Mouse (Mus musculus) lung, adult 18-20 months (tissue): ENCODE data around the gene Cs.
A peak's percentile ranks its signal among the peaks of the same experiment; 100 is the strongest.

Source experiments
- DNase-seq, 2 experiments: peaks; one replicate each; pipeline ENCODE4 v3.0.0; 2022; ENCODE audit warnings: mixed read lengths in 2 of 2

Cs gene

DNA sequence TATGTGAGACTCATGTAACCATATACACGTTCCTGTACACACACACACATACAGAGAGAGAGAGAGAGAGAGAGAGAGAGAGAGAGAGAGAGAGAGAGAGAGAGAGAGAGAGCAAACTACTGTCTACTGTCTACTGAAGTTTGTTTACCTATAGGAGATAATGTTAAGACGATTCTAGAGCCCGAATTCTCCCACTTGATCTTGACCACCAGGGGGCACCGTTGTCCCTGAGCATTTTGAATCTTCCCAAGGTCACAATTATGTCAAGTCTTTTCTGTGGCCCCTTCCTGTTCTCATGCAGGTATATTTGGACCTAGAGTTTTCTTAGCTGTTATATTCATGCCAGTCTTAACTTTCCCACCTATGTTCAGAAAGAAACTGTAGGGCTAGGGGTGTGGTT, 2.0 kb upstream of the Cs start:
- peak; percentile 73 to 79 for DNase-seq

DNA sequence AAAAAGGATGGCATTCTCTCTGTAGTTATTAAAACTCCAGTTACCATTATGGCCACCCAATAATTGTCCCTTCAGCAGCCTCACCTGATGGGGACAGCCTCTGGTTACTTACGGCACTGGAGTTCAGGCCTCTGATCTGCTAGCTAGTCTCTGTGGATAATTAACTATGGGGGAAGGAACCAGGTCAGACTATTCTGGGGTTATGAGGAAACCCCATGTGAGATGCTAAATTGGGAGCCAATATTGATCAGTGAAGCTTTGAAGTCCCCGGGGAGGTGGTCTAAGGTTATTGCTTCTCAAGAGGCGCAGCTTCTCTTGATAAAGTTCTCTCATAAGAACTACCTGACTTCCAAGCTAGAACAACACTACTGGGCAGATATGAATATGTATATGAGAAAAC, 1.3 kb upstream of the Cs start:
- DNase-seq, result no peak

DNA sequence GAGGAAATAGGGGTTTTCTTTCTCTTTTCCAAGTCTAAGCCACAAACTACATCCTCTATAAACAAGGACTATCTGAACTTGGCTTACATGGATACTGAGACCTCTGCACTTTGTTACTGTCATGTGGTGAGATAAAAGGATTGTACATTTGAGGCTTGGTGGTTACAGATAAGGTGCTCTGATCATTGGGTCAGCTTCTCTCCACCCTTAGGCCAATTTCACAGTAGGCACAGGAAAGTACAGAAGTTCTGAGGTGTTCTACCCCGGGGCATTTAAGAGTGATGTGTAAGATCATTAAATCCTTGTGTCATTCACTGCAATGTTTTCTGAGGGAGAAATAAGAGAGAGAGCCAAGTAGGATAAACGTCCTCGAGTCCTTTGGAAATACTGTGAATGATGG, 937 bp upstream of the Cs start:
- no peak for DNase-seq

DNA sequence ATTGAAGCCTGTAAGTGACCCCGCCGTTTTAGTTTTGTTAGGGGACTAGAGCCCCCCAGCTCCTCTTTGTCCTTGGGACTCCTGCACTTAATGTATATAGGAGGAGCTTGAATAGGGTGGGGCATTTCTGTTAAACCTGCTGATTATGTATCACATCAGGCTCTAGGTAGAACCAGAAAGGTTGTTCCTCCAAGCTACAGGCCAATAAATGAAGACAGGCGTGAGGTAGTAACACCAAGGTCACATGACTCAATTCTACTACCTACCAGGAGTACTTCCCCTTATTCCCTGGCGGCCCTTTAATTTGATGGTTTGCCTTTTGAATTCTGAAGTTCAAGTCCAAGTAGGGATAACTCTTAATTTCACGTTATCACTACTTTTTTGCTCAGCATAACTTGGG, 881 bp downstream of the Cs start:
- no peak for DNase-seq

DNA sequence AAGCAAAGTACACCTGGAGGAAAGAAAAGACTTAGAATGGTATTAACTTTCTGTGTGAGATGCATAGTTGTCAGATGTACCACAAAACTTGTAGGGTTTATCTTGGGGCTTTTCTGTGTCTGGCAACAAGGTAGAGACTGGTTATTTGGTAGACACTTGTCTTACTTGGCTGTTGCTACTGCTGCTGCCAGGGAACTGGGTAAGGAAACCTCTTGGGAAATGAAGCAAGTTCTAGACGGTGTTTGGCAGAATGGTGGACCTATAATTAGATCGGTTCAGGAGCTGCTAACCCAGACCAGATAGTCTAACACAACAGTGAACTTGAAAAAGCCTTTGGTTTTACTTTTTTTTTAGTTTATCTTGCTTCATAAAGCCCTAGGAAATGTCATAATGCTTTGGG, 1.4 kb downstream of the Cs start:
- no peak for DNase-seq

DNA sequence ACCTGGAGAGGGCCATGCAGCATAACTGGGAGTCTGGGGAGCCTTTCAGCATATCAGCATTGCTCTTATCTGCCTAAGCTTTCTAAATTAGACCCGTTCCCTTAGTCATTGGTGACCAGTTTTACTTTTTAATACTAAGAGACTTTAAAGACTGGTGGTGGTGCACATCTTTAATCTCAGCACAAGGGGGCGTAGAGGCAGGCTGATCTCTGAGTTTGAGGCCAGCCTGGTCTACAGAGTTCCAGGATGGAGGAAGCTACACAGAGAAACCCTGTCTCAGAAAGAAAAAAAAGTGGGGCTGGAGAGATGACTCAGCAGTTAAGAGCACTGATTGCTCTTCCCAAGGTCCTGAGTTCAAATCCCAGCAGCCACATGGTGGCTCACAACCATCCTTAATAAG, 2.7 kb downstream of the Cs start:
- no peak for DNase-seq

DNA sequence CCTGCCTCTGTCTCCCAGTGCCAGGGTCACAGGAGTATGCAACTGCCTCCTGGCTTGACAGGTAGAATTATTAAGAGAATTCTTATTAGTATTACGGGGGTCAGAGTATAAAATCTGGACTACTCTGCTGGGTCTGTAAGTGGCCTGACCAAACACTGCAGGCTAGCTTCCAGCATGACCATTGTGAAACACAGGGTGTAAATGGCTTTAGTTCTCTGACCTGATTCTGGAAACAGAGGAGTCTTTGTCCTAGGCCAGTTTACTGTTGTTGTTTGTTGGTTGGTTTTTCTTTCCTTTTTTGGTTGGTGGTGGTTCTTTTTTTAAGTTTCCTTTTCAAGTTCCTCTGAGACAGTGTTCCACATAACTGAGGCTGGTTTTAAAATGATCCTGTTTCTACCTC, 5.9 kb downstream of the Cs start:
- no peak for DNase-seq

DNA sequence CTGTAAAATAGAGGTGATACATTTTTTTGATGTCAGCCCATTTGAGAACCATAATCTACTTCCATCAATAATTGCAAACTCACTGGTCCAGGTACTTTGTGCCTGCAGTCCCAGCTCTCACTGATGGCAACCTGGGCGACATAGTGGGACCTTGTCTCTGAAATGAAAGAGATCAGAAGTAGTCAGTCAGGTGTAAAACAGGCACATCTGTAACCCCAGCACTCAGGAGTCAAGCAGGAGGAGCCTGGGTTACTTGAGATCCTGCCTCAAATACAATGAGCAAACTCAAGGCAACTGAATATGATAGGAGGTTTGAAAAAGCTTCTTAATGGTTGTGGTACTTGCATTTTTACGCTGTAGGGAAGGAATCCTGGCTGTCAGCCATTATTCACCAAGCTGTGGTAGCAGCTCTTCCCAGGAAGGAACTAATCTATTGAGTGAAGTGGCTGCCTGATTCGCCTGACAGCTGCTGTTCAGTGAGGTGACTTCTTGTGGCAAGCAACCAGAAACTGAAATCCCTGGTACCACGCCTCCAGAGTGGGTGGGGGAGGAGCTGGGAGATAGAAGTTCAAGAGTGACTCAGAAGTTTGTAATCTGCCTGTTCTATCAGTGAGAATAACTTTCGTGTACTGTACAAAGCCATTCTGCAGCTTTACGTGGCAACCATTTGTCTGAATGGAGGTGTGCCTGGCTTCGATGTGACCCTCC, 7.2 kb downstream of the Cs start:
- peak; percentile 86 to 91 for DNase-seq

DNA sequence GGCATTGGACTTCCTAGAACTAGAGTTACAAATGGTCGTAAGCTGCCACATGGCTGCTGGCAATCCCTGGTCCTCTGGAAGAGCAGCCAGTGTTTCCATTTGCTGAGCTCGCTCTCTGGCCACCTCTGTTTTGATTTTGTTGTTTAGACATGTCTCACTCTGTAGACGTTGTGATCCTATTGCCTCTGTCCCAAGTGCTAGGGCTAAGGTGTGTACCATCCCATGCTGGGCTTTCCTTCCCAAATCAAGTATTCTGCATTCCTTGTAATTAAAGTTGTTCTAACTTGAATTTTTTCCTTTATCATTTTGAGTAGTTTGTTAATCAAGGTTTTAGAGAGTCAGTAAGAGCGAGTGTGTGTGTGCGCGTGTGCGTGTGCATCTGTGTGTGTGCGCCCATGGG, 10.0 kb downstream of the Cs start:
- no peak for DNase-seq

DNA sequence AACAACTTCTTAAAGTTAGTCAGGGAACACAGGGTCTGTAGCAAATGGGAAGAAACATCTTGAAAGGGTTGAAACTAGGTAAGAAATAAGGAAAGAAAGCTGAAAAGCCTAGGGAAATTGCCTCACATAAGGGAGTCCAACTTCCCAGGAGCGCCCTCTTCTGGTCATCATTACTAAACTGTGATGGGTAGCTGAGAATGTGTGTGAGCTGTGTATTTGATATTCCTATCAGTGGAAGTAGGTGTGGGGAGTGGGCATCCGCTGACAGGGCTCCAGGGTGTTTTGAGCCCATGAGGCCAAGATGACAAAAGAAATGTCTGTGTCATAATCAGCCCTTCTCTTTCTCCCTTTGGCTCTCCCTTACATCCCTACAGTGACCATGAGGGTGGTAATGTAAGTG, 21.3 kb downstream of the Cs start:
- DNase-seq, result peak in 1 of 2 experiments; percentile 59

DNA sequence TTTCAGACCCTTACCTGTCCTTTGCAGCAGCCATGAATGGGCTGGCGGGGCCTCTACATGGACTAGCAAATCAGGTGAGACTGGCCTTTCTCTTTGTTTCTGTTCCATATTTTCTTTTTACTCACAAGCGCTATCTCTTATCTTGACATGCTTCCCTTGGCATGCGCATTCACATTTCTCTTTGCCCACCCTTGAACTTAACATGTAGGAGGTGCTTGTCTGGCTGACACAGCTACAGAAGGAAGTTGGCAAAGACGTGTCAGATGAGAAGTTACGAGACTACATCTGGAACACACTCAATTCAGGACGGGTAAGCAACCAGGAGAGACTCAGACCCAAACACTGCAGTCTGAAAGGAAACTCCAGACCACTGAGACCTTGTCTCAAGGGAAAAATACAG, 21.7 kb downstream of the Cs start:
- DNase-seq, result no peak

DNA sequence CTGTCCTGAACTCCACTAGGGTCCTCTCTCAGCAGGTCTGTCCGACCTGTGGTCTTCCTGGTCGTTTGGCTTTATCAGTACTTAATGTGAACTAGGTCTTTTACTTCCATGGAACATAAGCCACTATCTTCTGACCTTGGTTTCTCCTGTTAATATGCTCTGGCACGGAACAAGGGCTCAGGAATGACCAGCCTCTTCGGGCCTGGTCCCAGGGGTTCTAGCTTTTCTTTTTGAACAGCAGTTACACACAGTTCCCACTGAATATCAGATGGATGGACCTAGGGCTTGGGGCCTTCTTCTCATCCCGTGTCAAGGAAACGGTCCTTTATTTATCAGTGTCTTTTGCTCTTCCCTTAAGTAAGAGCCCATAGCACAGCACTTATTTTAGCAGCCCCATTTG, 24.3 kb downstream of the Cs start:
- no peak for DNase-seq

DNA sequence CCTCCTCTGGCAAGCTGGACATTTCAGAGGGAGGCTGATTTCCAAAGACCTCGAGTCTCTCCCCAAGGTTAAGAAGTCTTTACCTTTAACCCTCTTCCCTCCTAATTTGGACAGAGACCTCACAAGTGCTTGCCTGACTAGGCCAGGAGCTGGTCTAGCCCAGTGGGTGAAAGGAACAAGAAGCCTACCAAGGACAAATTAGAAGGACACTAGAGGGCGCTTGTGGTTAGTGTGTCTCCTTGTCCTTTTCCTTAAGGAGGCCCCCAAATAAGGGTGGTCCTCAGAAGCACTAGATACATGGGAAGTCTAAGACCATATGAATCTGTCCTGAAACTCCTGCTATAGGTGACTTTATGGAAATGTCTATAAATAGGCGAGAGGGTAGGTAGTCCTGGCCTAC, 25.0 kb downstream of the Cs start:
- no peak for DNase-seq

DNA sequence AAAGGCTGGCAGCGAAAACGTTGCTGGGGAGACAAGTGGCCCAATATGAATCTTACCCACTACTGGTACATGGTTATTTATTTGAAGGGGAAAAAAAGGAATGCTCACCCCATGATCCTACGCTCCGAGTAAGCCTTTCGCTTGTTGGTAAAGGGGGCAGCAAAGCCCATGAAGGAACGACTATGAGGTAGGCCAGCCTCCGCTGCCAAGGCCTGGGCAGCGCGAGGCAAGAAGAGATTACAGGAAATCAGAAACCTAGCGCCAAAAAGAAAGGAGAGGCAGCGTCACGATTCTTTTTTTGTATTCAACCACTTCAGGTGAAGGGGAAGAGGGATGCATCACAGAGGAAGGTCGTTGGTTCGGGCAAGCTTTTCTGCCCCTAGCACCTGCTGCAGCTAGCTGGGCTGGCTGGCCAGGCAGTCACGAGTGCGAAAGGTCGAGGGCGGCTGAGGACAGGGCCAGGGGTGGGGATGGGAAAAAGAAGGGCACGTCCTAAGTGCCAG, 30.4 kb downstream of the Cs start:
- no peak for DNase-seq

DNA sequence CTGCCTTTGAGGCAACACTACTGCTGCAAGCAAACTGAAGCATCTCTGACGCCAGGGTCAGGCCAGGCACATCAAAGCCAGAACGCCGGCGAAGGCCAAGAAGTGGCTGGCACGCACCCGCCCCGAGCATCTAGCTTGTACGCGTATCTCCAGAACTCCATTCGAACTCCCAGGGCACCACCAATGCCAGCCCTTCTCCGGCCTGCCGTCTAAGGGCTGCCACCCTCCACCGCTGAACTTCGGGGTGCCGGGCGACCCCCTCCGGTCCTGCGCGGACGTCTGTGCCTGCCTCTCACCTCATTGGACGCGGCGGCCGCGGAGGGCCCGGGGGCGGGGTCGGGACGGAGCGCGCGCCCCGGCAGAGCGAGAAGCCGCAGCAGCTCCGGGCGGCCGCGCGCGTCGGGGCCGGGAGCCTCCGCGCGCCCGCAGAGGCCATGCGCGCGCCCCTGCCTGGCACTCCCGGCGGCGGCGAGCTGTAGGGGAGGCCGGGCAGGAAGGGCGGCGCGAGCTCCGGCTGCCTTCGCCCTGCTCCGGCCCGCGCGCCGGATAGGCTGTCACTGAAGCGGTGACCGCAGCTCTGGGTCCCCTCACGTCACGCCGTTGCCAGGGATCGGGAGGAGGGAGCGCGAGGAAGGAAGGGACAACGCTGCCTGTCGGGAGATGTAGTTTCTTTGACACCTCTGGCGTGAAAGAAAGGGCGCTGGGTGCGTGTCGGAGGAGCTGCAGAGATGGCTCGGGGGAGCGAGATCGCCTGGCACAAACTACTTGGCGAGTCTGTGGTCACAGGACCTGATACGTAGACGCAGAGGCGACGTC, 31.1 kb downstream of the Cs start, which contains the start of gene Coq10a:
Gene Coq10a (minus strand): TSS at position 596 of the 816 bp plus-strand sequence.
- DNase-seq, result peak; percentile 95 to 96

DNA sequence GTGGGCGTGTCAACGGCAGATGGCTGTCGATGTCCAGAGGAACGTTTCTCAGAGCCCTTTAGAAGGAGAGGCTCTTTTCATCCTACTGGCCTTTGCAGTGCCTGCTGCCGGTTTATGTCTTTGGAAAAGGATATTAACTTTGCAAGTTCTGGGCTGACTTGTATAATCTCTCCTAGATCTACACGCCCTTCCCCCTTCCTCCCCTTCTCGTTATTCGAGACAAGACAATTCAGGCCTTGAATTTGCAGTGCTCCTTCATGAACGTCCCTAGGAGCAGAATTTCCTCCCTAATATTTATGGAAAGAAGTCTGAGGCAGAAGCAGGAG, 31.6 kb downstream of the Cs start:
- DNase-seq, result no peak

DNA sequence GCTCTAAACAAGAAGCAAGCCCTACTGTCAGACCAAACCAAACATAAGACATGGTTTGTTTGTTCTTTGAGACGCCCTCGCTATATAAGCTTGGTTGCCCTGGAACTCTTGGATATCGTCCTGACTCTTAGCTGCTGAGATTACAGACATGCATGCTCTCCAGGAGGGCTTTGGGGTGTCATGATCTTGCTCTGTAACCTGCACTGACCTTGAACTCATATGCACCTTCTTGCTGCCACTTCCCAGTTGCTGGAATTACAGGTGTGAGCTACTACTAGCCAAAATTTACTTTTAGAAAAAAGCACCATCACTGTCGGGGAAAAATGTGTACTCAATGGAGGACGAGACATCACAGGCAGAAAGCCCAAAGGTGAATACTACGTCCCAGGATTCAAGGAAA, 32.1 kb downstream of the Cs start:
- DNase-seq, result no peak

DNA sequence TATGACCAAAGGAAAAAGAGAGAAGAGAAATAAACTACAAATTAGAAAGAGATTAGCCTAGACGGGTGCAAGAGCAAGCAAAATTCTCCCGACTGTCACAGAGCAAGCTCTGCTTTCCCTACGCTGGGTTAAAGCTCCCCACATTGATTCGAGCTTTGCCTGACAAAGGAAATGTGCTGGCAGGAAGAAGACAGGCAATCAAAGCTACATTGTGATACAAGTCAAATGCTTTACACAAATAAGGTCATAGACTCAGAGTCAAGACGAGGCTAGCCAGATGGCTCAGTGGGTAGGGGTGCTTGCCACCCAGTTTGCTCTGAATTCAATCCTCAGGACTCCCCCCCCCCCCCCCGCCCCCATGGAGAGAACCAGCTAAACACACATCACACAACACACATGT, 32.5 kb downstream of the Cs start:
- DNase-seq, result no peak

DNA sequence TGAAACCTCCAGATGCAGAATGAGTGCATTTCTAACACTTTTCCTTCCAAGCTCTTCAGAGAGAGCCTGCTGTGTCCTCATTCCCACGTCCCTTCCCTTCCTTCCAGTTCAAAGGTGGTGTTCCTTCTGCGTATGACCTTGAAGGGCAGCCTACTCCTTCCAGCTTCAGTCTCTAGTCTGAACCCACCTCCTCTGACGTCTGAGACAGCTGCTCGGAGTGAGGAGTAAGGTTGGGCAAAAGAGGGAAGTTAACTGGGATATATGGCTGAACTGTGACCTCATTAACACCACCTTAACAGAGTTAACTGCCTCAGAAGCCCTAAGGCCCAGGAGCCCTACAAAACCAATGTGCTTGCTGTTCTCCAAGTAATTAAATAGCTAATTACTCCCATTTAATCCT, 33.1 kb downstream of the Cs start:
- DNase-seq, result no peak

DNA sequence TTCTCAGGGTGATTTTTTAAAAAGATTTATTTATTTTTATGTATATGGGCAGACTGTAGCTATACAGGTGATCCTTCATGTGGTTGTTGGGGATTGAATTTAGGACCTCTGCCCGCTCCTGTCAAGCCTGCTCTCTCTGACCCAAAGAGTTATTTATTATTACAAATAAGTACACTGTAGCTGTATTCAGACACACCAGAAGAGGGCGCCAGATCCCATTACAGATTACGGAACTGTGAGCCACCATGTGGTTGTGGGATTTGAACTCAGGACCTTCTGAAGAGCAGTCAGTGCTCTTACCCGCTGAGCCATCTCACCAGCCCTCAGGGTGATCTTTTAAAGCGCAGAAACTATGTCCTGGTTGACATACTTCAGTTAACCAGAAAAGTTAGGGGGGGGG, 34.6 kb downstream of the Cs start:
- DNase-seq, result no peak

DNA sequence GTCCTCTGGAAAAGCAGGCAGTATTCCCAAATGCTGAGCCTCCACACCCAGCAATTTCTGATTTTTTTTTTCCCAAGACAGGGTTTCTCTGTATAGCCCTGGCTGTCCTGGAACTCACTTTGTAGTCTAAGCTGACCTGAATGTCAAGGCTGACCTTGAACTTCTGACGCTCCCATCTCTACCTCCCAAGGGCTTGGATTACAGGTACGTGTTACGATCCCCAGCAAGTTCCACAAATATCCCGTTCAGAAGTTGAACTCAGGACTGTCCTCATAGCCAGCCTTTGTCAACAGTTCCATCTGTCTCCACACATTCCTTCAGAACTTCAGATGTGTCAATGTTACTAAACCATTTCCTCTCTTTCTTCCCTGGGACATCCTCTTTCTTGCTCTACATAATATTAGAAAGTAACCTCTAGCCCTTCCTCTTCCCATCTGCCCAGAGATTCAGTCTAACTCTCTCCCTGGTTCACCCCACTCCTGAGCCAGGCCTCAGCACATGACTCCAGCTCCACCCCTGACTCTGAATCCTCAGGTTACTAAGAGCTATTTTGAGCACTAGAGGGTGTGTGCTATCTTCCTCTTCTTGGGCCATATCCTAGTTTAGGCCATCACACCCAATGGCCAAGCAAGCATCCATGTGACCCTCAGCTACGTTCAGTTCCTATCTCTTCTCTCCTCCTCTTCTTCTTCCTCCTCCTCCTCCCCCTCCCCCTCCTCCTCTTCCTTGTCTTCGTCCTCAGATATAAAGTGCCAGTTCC, 35.6 kb downstream of the Cs start:
- peak; percentile 39 to 48 for DNase-seq

DNA sequence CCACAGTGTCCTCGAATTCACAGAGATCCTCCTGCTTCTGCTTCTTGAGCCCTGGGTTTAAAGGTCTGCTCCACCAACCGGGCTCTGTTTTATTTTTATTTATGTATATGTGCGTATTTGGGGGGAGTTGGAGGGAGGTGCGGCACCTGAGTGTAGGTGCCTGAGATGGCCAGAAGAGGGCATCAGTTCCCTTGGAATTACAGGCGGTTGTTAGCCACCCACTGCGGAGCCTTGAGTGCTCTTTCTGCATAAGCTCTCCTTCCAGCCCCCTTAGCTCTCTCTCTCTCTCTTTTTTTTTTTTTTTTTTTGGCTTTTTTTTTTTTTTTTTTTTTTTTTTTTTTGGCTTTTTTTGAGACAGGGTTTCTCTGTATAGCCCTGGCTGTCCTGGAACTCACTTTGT, 36.9 kb downstream of the Cs start:
- DNase-seq, result no peak

DNA sequence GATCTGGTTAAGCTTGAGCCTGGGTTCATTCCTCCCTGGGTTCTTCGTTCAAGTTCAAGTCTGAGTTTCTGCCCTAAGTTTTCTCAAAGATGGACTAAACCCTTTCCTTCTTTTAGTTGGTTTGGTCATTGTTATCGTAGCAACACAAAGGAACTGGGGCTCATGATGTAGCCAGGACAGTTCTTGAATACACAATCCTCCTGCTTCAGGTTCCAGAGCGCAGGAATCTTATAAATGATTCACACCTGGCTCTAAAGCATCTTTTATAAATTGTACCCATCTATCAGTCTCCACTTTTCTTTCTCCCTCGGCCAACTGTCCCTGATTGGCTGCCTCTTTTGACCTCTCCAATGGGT, 38.5 kb downstream of the Cs start:
- DNase-seq, result no peak
